Mouse (Mus musculus): ENCODE data around the gene Znhit3. TPM values are rescaled to one million over a fixed set of nuclear protein-coding genes. Genes with fewer than 3 reads are reported as not detected.

The Znhit3 gene
- 63.0 and 117 TPM in 2 replicates for polyA plus RNA-seq (2015; fragmentation: Nextera tagmentation; extraction: Ambion mirVana)

GRCm38 (mm10) chr11:84916053-84916702, at the start of gene Znhit3:
Znhit3 (minus strand) TSS chr11:84916366.

GRCm38 (mm10) chr11:84957591-84958270, 41.6 kb upstream of the Znhit3 start, which contains the start of gene Car4:
Car4 (plus strand) TSS chr11:84957786.

GRCm38 (mm10) chr11:84879772-84880464, 36.2 kb downstream of the Znhit3 start, which contains the start of the genes Myo19 and Pigw:
Myo19 (plus strand) TSS chr11:84880148.
Pigw (minus strand) TSS chr11:84880285.

DNA sequence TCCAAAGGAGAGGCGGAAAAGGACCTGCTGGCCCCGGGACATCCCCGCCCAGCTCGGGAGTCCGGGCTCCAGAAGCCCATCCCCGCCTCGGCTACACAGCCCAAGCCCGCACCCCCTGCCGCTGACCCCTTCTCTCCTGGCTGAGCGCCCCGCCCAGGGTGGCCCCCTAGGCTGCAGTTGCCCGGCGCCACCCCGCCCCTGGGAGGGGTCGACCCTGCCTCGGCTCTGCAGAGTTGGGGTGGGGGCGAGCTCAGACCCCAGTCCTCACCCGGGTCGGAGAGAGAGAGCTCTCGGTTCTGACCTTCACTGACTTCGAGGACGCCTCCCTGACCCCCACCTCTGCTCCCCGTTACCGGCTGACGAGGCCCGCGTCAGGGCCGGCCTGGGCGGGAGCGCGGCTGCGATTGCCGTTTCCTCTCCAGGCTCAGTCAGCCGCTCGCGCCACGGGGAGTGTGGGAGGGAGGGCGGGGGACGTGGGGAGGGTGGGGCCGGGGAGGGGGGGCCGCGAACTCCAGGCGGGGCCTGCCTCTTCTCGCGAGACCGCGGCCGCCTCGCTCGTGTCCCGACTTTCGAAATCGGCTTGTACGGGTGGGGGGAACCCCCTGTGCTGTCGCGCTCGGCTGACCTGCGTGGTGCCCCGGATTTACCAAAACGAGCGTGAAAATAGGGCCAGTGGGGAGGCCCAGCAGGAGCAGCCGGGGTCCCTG, 45.7 kb downstream of the Znhit3 start, which contains the start of gene Ggnbp2:
TSS of gene Ggnbp2 (minus strand) at position 481 of the 707 bp plus-strand sequence.

Small RNA genes lying within 50 kb of the gene (microRNA-seq; reads per million reads assigned to microRNA genes)
- gene Gm23564 (ENCODE audit: borderline replicate concordance, insufficient number of aligned reads) = not detected

Other genes starting within 250 kb of the Znhit3 start
- 18.9 and 20.0 TPM in 2 replicates for gene Mrm1, start 96.9 kb downstream of the Znhit3 start, polyA plus RNA-seq (2015; fragmentation: Nextera tagmentation; extraction: Ambion mirVana)
- 20.2 and 36.5 TPM in 2 replicates for gene Dhrs11, start 87.4 kb downstream of the Znhit3 start, polyA plus RNA-seq (2015; fragmentation: Nextera tagmentation; extraction: Ambion mirVana)
- 50.6 and 70.0 TPM in 2 replicates for gene Ggnbp2, start 45.5 kb downstream of the Znhit3 start, polyA plus RNA-seq (2015; fragmentation: Nextera tagmentation; extraction: Ambion mirVana)
- 2.7 and 3.9 TPM in 2 replicates for gene Myo19, start 36.2 kb downstream of the Znhit3 start, polyA plus RNA-seq (2015; fragmentation: Nextera tagmentation; extraction: Ambion mirVana)
- 1.6 and 1.8 TPM in 2 replicates for gene Pigw, start 36.1 kb downstream of the Znhit3 start, polyA plus RNA-seq (2015; fragmentation: Nextera tagmentation; extraction: Ambion mirVana)
- 0.93 and 3.2 TPM in 2 replicates for gene Car4, start 41.4 kb upstream of the Znhit3 start, polyA plus RNA-seq (2015; fragmentation: Nextera tagmentation; extraction: Ambion mirVana)
- 4.0 and 6.7 TPM in 2 replicates for gene Usp32, start 223.8 kb upstream of the Znhit3 start, polyA plus RNA-seq (2015; fragmentation: Nextera tagmentation; extraction: Ambion mirVana)

Data from adrenal gland, postnatal 0 days (tissue).